8 mouse cellular contexts compared by ENCODE assay signal in genomic region chr14:51985301-51986152, GRCm38 (mm10). TPM values are rescaled to one million over a fixed set of nuclear protein-coding genes. Genes with fewer than 3 reads are reported as not detected.
DNase-seq lines count a peak whose midpoint lies in the region; ATAC-seq and TF ChIP-seq lines count a peak whose summit lies in the region.

No protein-coding gene starts in this region.

- WGBS in hindbrain, embryonic 12.5 days: 1% methylated on average over 27 of the region's 27 CpGs
- WGBS in limb, embryonic 11.5 days: under 1% methylated on average over 27 of the region's 27 CpGs
- under 1% methylated on average over 27 of the region's 27 CpGs for WGBS in midbrain, embryonic 11.5 days
- WGBS in stomach, postnatal 0 days: 3% methylated on average over 27 of the region's 27 CpGs

- H3K27me3 ChIP-seq in hindbrain, embryonic 12.5 days: no peaks in the 10 kb centered on the region
- no peaks in the 10 kb centered on the region for H3K27me3 ChIP-seq in limb, embryonic 11.5 days (ENCODE audit: control insufficient read depth, insufficient read depth, low read length)
- H3K27me3 ChIP-seq in midbrain, embryonic 11.5 days (ENCODE audit: control insufficient read depth, insufficient read depth, low read length): no peaks in the 10 kb centered on the region
- H3K27me3 ChIP-seq in stomach, postnatal 0 days (ENCODE audit: control insufficient read depth, insufficient read depth, low read length): no peaks in the 10 kb centered on the region

- ATAC-seq in hindbrain, embryonic 12.5 days (ENCODE audit: low FRiP score): peak; percentile 62
- peak; percentile 80 for ATAC-seq in limb, embryonic 11.5 days (ENCODE audit: insufficient number of reproducible peaks, low FRiP score, low TSS enrichment, low read depth)
- ATAC-seq in midbrain, embryonic 11.5 days (ENCODE audit: low FRiP score): peak; percentile 49
- peak; percentile 71 for ATAC-seq in stomach, postnatal 0 days (ENCODE audit: low FRiP score, low TSS enrichment)

- H3K9ac ChIP-seq in hindbrain, embryonic 12.5 days: peak overlapping the region; percentile 79
- peak overlapping the region; percentile 91 for H3K9ac ChIP-seq in limb, embryonic 11.5 days (ENCODE audit: low read length)
- peak overlapping the region; percentile 88 for H3K9ac ChIP-seq in midbrain, embryonic 11.5 days (ENCODE audit: low read length)
- H3K9ac ChIP-seq in stomach, postnatal 0 days (ENCODE audit: low read length): peak overlapping the region; percentile 82

- H3K4me3 ChIP-seq in layer of hippocampus, adult 2 months: peak overlapping the region; percentile 69
- H3K4me3 ChIP-seq in hindbrain, embryonic 12.5 days: peak overlapping the region; percentile 68
- H3K4me3 ChIP-seq in limb, embryonic 11.5 days (ENCODE audit: low read depth, low read length): peak overlapping the region; percentile 78
- peak overlapping the region; percentile 78 for H3K4me3 ChIP-seq in midbrain, embryonic 11.5 days (ENCODE audit: low read depth, low read length)
- peak overlapping the region; percentile 73 for H3K4me3 ChIP-seq in stomach, postnatal 0 days (ENCODE audit: low read depth, low read length)

- H3K4me1 ChIP-seq in hindbrain, embryonic 12.5 days: peaks cover 28% of the 10 kb centered on the region
- H3K4me1 ChIP-seq in limb, embryonic 11.5 days (ENCODE audit: control insufficient read depth, insufficient read depth, low read length): peaks cover 16% of the 10 kb centered on the region
- peaks cover 20% of the 10 kb centered on the region for H3K4me1 ChIP-seq in midbrain, embryonic 11.5 days (ENCODE audit: control insufficient read depth, insufficient read depth, low read length)
- H3K4me1 ChIP-seq in stomach, postnatal 0 days (replicated peaks; ENCODE audit: control insufficient read depth, insufficient read depth): peaks cover 2% of the 10 kb centered on the region; the same call in 1 of the 2 replicates

- peak overlapping the region; percentile 90 for H3K27ac ChIP-seq in layer of hippocampus, adult 2 months
- peak overlapping the region; percentile 90 for H3K27ac ChIP-seq in hindbrain, embryonic 12.5 days
- H3K27ac ChIP-seq in limb, embryonic 11.5 days (replicated peaks; ENCODE audit: low read depth, low read length): peak overlapping the region; percentile 98
- peak overlapping the region; percentile 78 for H3K27ac ChIP-seq in midbrain, embryonic 11.5 days (ENCODE audit: low read depth, low read length)
- peak overlapping the region; percentile 95 for H3K27ac ChIP-seq in stomach, postnatal 0 days (replicated peaks)

- H3K36me3 ChIP-seq in hindbrain, embryonic 12.5 days: peaks cover 31% of the 10 kb centered on the region
- H3K36me3 ChIP-seq in limb, embryonic 11.5 days (ENCODE audit: control insufficient read depth, insufficient read depth, low read length): peaks cover 13% of the 10 kb centered on the region
- H3K36me3 ChIP-seq in midbrain, embryonic 11.5 days (ENCODE audit: control insufficient read depth, insufficient read depth, low read length): peaks cover 11% of the 10 kb centered on the region; the same call in 1 of the 2 replicates
- no peaks in the 10 kb centered on the region for H3K36me3 ChIP-seq in stomach, postnatal 0 days (ENCODE audit: control insufficient read depth, insufficient read depth, low read length)

- TF ChIP-seq CTCF in layer of hippocampus, adult 2 months (conservative IDR thresholded peaks at IDR 0.05): no peak
- no peak for TF ChIP-seq CTCF in stomach, postnatal 0 days (IDR thresholded peaks at IDR 0.05; ENCODE audit: low read depth)

- no peak for TF ChIP-seq EP300 in stomach, postnatal 0 days (optimal IDR thresholded peaks at IDR 0.05)

- peak; percentile 54 to 77 for DNase-seq in layer of hippocampus, adult 2 months (ENCODE audit: low spot score in 2 of 2)
- DNase-seq in layer of hippocampus, postnatal 25 days (ENCODE audit: extremely low spot score in 1 of 2, low spot score in 1 of 2): no peak
- DNase-seq in cerebellum, postnatal 14 days: peak; percentile 72 to 75
- peak; percentile 61 to 76 for DNase-seq in frontal cortex, postnatal 14 days (ENCODE audit: low spot score in 2 of 2)
- peak; percentile 94 for DNase-seq in limb, embryonic 11.5 days (ENCODE audit: low spot score)
- peak; percentile 97 for DNase-seq in midbrain, embryonic 11.5 days (ENCODE audit: low spot score, missing footprints)
- peak; percentile 75 for DNase-seq in stomach, postnatal 0 days (ENCODE audit: low spot score)

- H3K4me2 ChIP-seq in hindbrain, embryonic 12.5 days (replicated peaks): peak overlapping the region; percentile 79
- H3K4me2 ChIP-seq in limb, embryonic 11.5 days (ENCODE audit: low read depth, severe bottlenecking): peak overlapping the region; percentile 86
- H3K4me2 ChIP-seq in midbrain, embryonic 11.5 days: peak overlapping the region; percentile 61
- peak overlapping the region; percentile 92 for H3K4me2 ChIP-seq in stomach, postnatal 0 days (replicated peaks; ENCODE audit: low read depth)

- H3K9me3 ChIP-seq in hindbrain, embryonic 12.5 days (replicated peaks): no peaks in the 10 kb centered on the region
- H3K9me3 ChIP-seq in limb, embryonic 11.5 days (ENCODE audit: control insufficient read depth, low read length): no peaks in the 10 kb centered on the region
- no peaks in the 10 kb centered on the region for H3K9me3 ChIP-seq in midbrain, embryonic 11.5 days (ENCODE audit: control insufficient read depth, low read length)
- H3K9me3 ChIP-seq in stomach, postnatal 0 days (ENCODE audit: control insufficient read depth, low read length): no peaks in the 10 kb centered on the region

RNA-seq across cellular contexts. Expression of gene Arhgef40, which starts 1.0 kb away (rescaled TPM):
- 10 to 100 TPM; 27.9 to 32.2 TPM for total RNA-seq in layer of hippocampus, adult 2 months (2021)
- 10 to 100 TPM; 27.1 to 40.5 TPM for total RNA-seq in layer of hippocampus, postnatal 25 days (2021)
- polyA plus RNA-seq in hindbrain, embryonic 12.5 days (2016; fragmentation: Nextera tagmentation; extraction: Ambion mirVana): 126 and 133 TPM in 2 replicates
- 154 and 158 TPM in 2 replicates for polyA plus RNA-seq in limb, embryonic 11.5 days (2014; fragmentation: Nextera tagmentation; extraction: Ambion mirVana)
- 50.4 and 52.8 TPM in 2 replicates for polyA plus RNA-seq in midbrain, embryonic 11.5 days (2014; fragmentation: Nextera tagmentation; extraction: Ambion mirVana)
- 32.9 and 36.4 TPM in 2 replicates for polyA plus RNA-seq in stomach, postnatal 0 days (2015; fragmentation: Nextera tagmentation; extraction: Ambion mirVana)

RNA-seq across cellular contexts. Expression of gene Tmem253, which starts 29.9 kb away (rescaled TPM):
- total RNA-seq in layer of hippocampus, adult 2 months (2021): 1 to 10 TPM in 1 of 2 experiments, under 1 TPM in 1; 0.34 to 1.4 TPM
- total RNA-seq in layer of hippocampus, postnatal 25 days (2021): 1 to 10 TPM in 1 of 2 experiments, under 1 TPM in 1; 0.54 to 1.8 TPM
- 0.59 and 1.6 TPM in 2 replicates for polyA plus RNA-seq in hindbrain, embryonic 12.5 days (2016; fragmentation: Nextera tagmentation; extraction: Ambion mirVana)
- polyA plus RNA-seq in limb, embryonic 11.5 days (2014; fragmentation: Nextera tagmentation; extraction: Ambion mirVana): 0.60 and 1.3 TPM in 2 replicates
- polyA plus RNA-seq in midbrain, embryonic 11.5 days (2014; fragmentation: Nextera tagmentation; extraction: Ambion mirVana): 1.0 and 1.5 TPM in 2 replicates
- 4.6 and 4.9 TPM in 2 replicates for polyA plus RNA-seq in stomach, postnatal 0 days (2015; fragmentation: Nextera tagmentation; extraction: Ambion mirVana)

RNA-seq across cellular contexts. Expression of gene Zfp219, which starts 35.0 kb away (rescaled TPM):
- total RNA-seq in layer of hippocampus, adult 2 months (2021): 10 to 100 TPM; 46.5 to 46.8 TPM
- total RNA-seq in layer of hippocampus, postnatal 25 days (2021): 10 to 100 TPM; 36.0 to 39.0 TPM
- polyA plus RNA-seq in hindbrain, embryonic 12.5 days (2016; fragmentation: Nextera tagmentation; extraction: Ambion mirVana): 64.4 and 71.7 TPM in 2 replicates
- 51.6 and 52.0 TPM in 2 replicates for polyA plus RNA-seq in limb, embryonic 11.5 days (2014; fragmentation: Nextera tagmentation; extraction: Ambion mirVana)
- 91.9 and 110 TPM in 2 replicates for polyA plus RNA-seq in midbrain, embryonic 11.5 days (2014; fragmentation: Nextera tagmentation; extraction: Ambion mirVana)
- 18.1 and 18.5 TPM in 2 replicates for polyA plus RNA-seq in stomach, postnatal 0 days (2015; fragmentation: Nextera tagmentation; extraction: Ambion mirVana)

RNA-seq across cellular contexts. Expression of gene Olfr221, which starts 56.7 kb away (rescaled TPM):
- not detected for total RNA-seq in layer of hippocampus, adult 2 months (2021)
- total RNA-seq in layer of hippocampus, postnatal 25 days (2021): not detected
- not detected in 2 replicates for polyA plus RNA-seq in hindbrain, embryonic 12.5 days (2016; fragmentation: Nextera tagmentation; extraction: Ambion mirVana)
- polyA plus RNA-seq in limb, embryonic 11.5 days (2014; fragmentation: Nextera tagmentation; extraction: Ambion mirVana): not detected in 2 replicates
- polyA plus RNA-seq in midbrain, embryonic 11.5 days (2014; fragmentation: Nextera tagmentation; extraction: Ambion mirVana): not detected in 2 replicates
- polyA plus RNA-seq in stomach, postnatal 0 days (2015; fragmentation: Nextera tagmentation; extraction: Ambion mirVana): not detected in 2 replicates

Comparison
In these comparisons a context has a peak if more than half of its experiments do, and no peak if none do; other contexts are left out.
1. DNase-seq: peak in layer of hippocampus, adult 2 months (2 of 2), cerebellum, postnatal 14 days (2 of 2), frontal cortex, postnatal 14 days (2 of 2), limb, embryonic 11.5 days (single experiment), midbrain, embryonic 11.5 days (single experiment) and stomach, postnatal 0 days (single experiment); none in layer of hippocampus, postnatal 25 days (0 of 2).
2. Peak in every context shown above with its lines, with median percentiles within 50 percentile points of each other: H3K27ac ChIP-seq, H3K4me3 ChIP-seq, ATAC-seq, H3K4me2 ChIP-seq and H3K9ac ChIP-seq.